Mouse (Mus musculus) heart, embryonic 14.5 days (tissue): Measurements from ENCODE around the gene G430095P16Rik. TPM values are rescaled to one million over a fixed set of nuclear protein-coding genes. Genes with fewer than 3 reads are reported as not detected.

Experiments
- ATAC-seq: fragments of 200-750 bp; cut with Nextera tagmentation; 2 replicates; pipeline ENCODE4 v1.8.0; 2017; ENCODE audit warnings: low read depth, moderate TSS enrichment; ENCODE audit not compliant: insufficient number of reproducible peaks, insufficient read depth, low FRiP score
- H3K27ac ChIP-seq, 2 experiments: fragments of 200-500 bp in 1 of 2; fragments of 300-500 bp in 1 of 2; sonication (generic) in 1 of 2; replicated peaks in 1 of 2; 2 replicates each; pipeline ENCODE4 v1.5.1; 2012 to 2014; ENCODE audit warnings: low read depth in 2 of 2, low read length in 2 of 2, control low read depth in 1 of 2, mild to moderate bottlenecking in 1 of 2, mixed read lengths in 1 of 2; ENCODE audit not compliant: control insufficient read depth in 1 of 2, insufficient read depth in 1 of 2
- H3K27me3 ChIP-seq: fragments of 300-500 bp; sonication (generic); 2 replicates; pipeline ENCODE4 v1.6.1; 2014; ENCODE audit warnings: mild to moderate bottlenecking, low read length, control low read depth; ENCODE audit not compliant: control insufficient read depth, insufficient read depth
- H3K36me3 ChIP-seq: fragments of 300-500 bp; sonication (generic); 2 replicates; pipeline ENCODE4 v1.6.1; 2014; ENCODE audit warnings: mild to moderate bottlenecking, control low read depth, low read length, mixed read lengths; ENCODE audit not compliant: control insufficient read depth, insufficient read depth
- H3K4me1 ChIP-seq, 2 experiments: fragments of 200-500 bp in 1 of 2; fragments of 300-500 bp in 1 of 2; sonication (generic) in 1 of 2; 2 replicates each; pipeline ENCODE4 v1.6.1; 2012 to 2014; ENCODE audit warnings: low read length in 2 of 2, control low read depth in 1 of 2, mixed read lengths in 1 of 2; ENCODE audit not compliant: control insufficient read depth in 2 of 2, insufficient read depth in 2 of 2
- H3K4me2 ChIP-seq: fragments of 300-500 bp; sonication (generic); 2 replicates; pipeline ENCODE4 v1.6.1; 2014; ENCODE audit warnings: mild to moderate bottlenecking, low read length
- H3K4me3 ChIP-seq, 2 experiments: fragments of 200-500 bp in 1 of 2; fragments of 300-500 bp in 1 of 2; sonication (generic) in 1 of 2; 2 replicates each; pipeline ENCODE4 v1.5.1; 2012 to 2014; ENCODE audit warnings: low read length in 2 of 2, mild to moderate bottlenecking in 2 of 2, control low read depth in 1 of 2, low read depth in 1 of 2, moderate library complexity in 1 of 2; ENCODE audit not compliant: control insufficient read depth in 1 of 2, insufficient read depth in 1 of 2
- H3K9ac ChIP-seq: fragments of 300-500 bp; sonication (generic); 2 replicates; pipeline ENCODE4 v1.6.1; 2014; ENCODE audit warnings: mild to moderate bottlenecking, low read length
- H3K9me3 ChIP-seq: fragments of 300-500 bp; sonication (generic); 2 replicates; pipeline ENCODE4 v1.6.1; 2016; ENCODE audit warnings: low read length, control low read depth; ENCODE audit not compliant: control insufficient read depth
- WGBS: fragments of 180-500 bp; shearing (Covaris S2); extraction: QIAGEN DNeasy Blood & Tissue Kit; methylation state at CpG from one replicate; pipeline ENCODE4 v1.1.7; 2014; 5-methylcytosine and 5-hydroxymethylcytosine counted together
- polyA plus RNA-seq: library from polyadenylated mRNA; unstranded; fragments of >200 nt; fragmentation: Nextera tagmentation; extraction: Ambion mirVana; gene quantifications from 2 replicates; pipeline ENCODE4 v1.2.1, GENCODE M21; 2014

Gene G430095P16Rik
- polyA plus RNA-seq, 1 experiment from 2014 or later = 5.9 TPM

GRCm38 (mm10) chr8:84725246-84725940 lies 2.6 kb downstream of the G430095P16Rik start:
- peak overlapping the region; percentile 76 to 90 for H3K27ac ChIP-seq
- peaks cover 44% of the 10 kb centered on the region; the same call in 1 of the 2 replicates for H3K36me3 ChIP-seq
- no peak for ATAC-seq
- peak overlapping the region; percentile 26 for H3K4me2 ChIP-seq
- H3K27me3 ChIP-seq = no peaks in the 10 kb centered on the region
- H3K9ac ChIP-seq = peak overlapping the region; percentile 35; the same call in 1 of the 2 replicates
- 45% methylated on average over 10 of the region's 10 CpGs for WGBS
- no peaks in the 10 kb centered on the region for H3K9me3 ChIP-seq
- no peak overlapping the region for H3K4me3 ChIP-seq
- peaks cover 59 to 70% of the 10 kb centered on the region in 2 experiments for H3K4me1 ChIP-seq

- no peak overlapping the region for H3K4me3 ChIP-seq
Measured at GRCm38 (mm10) chr8:84725941-84726259, 3.1 kb downstream of the G430095P16Rik start.

GRCm38 (mm10) chr8:84728474-84728873 lies 5.7 kb downstream of the G430095P16Rik start:
- H3K27me3 ChIP-seq = no peaks in the 10 kb centered on the region
- no peak overlapping the region for H3K4me2 ChIP-seq
- no peak for ATAC-seq

More at GRCm38 (mm10) chr8:84725941-84726259, 3.1 kb downstream of the G430095P16Rik start:
- ATAC-seq = no peak
- H3K36me3 ChIP-seq = peaks cover 39% of the 10 kb centered on the region; the same call in 1 of the 2 replicates
- H3K4me1 ChIP-seq = peaks cover 64 to 75% of the 10 kb centered on the region in 2 experiments
- no peaks in the 10 kb centered on the region for H3K27me3 ChIP-seq
- 7% methylated on average over 3 of the region's 3 CpGs for WGBS
- H3K9me3 ChIP-seq = no peaks in the 10 kb centered on the region
- H3K4me2 ChIP-seq = peak overlapping the region; percentile 26
- peak overlapping the region; percentile 76 to 90 for H3K27ac ChIP-seq
- H3K9ac ChIP-seq = peak overlapping the region; percentile 35; the same call in 1 of the 2 replicates

GRCm38 (mm10) chr8:84729921-84730362 lies 7.1 kb downstream of the G430095P16Rik start:
- peak overlapping the region; percentile 71 to 82 for H3K27ac ChIP-seq
- peak overlapping the region; percentile 11; the same call in 1 of the 2 replicates for H3K4me2 ChIP-seq
- H3K9ac ChIP-seq = peak overlapping the region; percentile 22; the same call in 1 of the 2 replicates
- peaks cover 67 to 72% of the 10 kb centered on the region in 2 experiments for H3K4me1 ChIP-seq
- 77% methylated on average over 16 of the region's 16 CpGs for WGBS
- no peaks in the 10 kb centered on the region for H3K27me3 ChIP-seq
- peaks cover 25% of the 10 kb centered on the region; the same call in 1 of the 2 replicates for H3K36me3 ChIP-seq
- no peaks in the 10 kb centered on the region for H3K9me3 ChIP-seq
- ATAC-seq = no peak
- H3K4me3 ChIP-seq = no peak overlapping the region

More at GRCm38 (mm10) chr8:84728474-84728873, 5.7 kb downstream of the G430095P16Rik start:
- Histone ChIP-seq H3K4me1 (peaks cover 78 to 79% of the 10 kb centered on the region in 2 experiments), H3K4me3 (no peak overlapping the region), H3K9ac (no peak overlapping the region), H3K27ac (no peak overlapping the region), H3K9me3 (no peaks in the 10 kb centered on the region), H3K36me3 (peaks cover 28% of the 10 kb centered on the region; the same call in 1 of the 2 replicates)
- 83% methylated on average over 3 of the region's 3 CpGs for WGBS

GRCm38 (mm10) chr8:84730541-84731370 lies 7.9 kb downstream of the G430095P16Rik start:
- Histone ChIP-seq H3K36me3 (peaks cover 18% of the 10 kb centered on the region; the same call in 1 of the 2 replicates), H3K4me2 (peak overlapping the region; percentile 11), H3K27ac (peak overlapping the region; percentile 78 to 82), H3K4me3 (no peak overlapping the region), H3K27me3 (no peaks in the 10 kb centered on the region), H3K4me1 (peaks cover 64 to 72% of the 10 kb centered on the region in 2 experiments), H3K9me3 (no peaks in the 10 kb centered on the region), H3K9ac (peak overlapping the region; percentile 53; the same call in 1 of the 2 replicates)
- ATAC-seq = peak; percentile 60
- WGBS = 25% methylated on average over 8 of the region's 9 CpGs

DNA sequence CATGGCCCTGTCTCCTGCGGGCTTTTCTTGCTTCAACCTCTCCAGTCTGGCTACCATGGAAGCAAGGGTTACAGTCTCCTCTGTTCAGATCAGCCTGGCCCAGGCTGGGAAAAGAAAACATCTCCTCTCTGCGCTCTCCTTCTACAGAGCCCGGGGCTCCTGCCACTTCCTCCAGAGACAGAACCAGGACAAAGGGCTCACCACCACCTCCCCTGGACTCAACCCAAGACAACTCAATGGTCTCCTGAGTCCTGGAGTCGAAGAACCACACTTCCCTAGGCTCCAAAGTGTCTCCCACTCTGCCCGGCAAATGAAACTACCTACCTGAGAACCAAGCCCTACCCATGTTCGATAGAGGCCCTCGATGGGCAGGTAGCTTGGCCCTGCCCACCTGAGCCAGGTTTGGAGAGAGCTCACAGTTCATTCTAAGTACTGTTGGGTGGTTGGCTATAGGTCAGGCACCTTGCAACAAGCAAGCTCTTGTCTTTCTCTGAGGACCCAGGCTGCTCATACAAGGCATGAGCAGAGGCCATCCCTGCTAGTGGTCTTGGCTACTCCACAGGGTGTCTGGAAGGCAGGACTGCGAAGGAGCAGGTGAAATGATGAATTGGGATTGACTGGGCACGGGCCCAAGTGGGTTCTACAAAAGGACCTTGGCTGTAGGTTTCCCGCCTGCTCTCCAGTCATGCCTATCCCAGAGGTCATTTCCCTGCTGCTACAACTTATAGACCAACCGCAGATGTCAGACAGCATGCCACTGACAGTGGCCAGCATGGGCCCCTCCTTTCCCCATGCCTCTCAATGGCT lies 8.8 kb downstream of the G430095P16Rik start:
- Histone ChIP-seq H3K4me1 (peaks cover 63 to 72% of the 10 kb centered on the region in 2 experiments), H3K9me3 (no peaks in the 10 kb centered on the region), H3K9ac (peak overlapping the region; percentile 53; the same call in 1 of the 2 replicates), H3K4me2 (peak overlapping the region; percentile 9; the same call in 1 of the 2 replicates), H3K27ac (peak overlapping the region; percentile 78 to 82), H3K36me3 (peaks cover 12% of the 10 kb centered on the region; the same call in 1 of the 2 replicates), H3K4me3 (no peak overlapping the region), H3K27me3 (no peaks in the 10 kb centered on the region)
- WGBS = 70% methylated on average over 11 of the region's 11 CpGs
- peak; percentile 13 for ATAC-seq
